Mouse (Mus musculus) midbrain, embryonic 13.5 days (tissue): ENCODE measurements around the gene 1110008L16Rik. TPM values are rescaled to one million over a fixed set of nuclear protein-coding genes. Genes with fewer than 3 reads are reported as not detected.
A peak's percentile ranks its signal among the peaks of the same experiment; 100 is the strongest.
"Not testable (repeated sequence)": the region's sequence is repeated elsewhere in the genome, so short reads cannot be mapped to it uniquely, and the experiment has no call there.

ENCODE experiments used
- ATAC-seq: fragments of 200-750 bp; cut with Nextera tagmentation; 2 replicates; pipeline ENCODE4 v1.8.0; 2017; ENCODE audit warnings: mild to moderate bottlenecking, moderate TSS enrichment, moderate library complexity
- H3K27ac ChIP-seq: fragments of 300-500 bp; sonication (generic); 2 replicates; pipeline ENCODE4 v1.5.1; 2015; ENCODE audit warnings: inconsistent platforms, mild to moderate bottlenecking, moderate library complexity
- H3K27me3 ChIP-seq: fragments of 300-500 bp; sonication (generic); 2 replicates; pipeline ENCODE4 v1.6.1; 2015; ENCODE audit warnings: mild to moderate bottlenecking, inconsistent platforms
- H3K36me3 ChIP-seq: fragments of 300-500 bp; sonication (generic); 2 replicates; pipeline ENCODE4 v1.6.1; 2015; ENCODE audit warnings: mild to moderate bottlenecking, inconsistent platforms
- H3K4me1 ChIP-seq: fragments of 300-500 bp; sonication (generic); replicated peaks from 2 replicates; pipeline ENCODE4 v1.6.1; 2015; ENCODE audit warnings: inconsistent platforms
- H3K4me2 ChIP-seq: fragments of 300-500 bp; sonication (generic); replicated peaks from 2 replicates; pipeline ENCODE4 v1.6.1; 2015; ENCODE audit warnings: moderate library complexity, mild to moderate bottlenecking, inconsistent platforms
- H3K4me3 ChIP-seq: fragments of 300-500 bp; sonication (generic); replicated peaks from 2 replicates; pipeline ENCODE4 v1.5.1; 2015; ENCODE audit warnings: mild to moderate bottlenecking, inconsistent platforms
- H3K9ac ChIP-seq: fragments of 300-500 bp; sonication (generic); replicated peaks from 2 replicates; pipeline ENCODE4 v1.6.1; 2015; ENCODE audit warnings: mild to moderate bottlenecking, inconsistent platforms
- H3K9me3 ChIP-seq: fragments of 300-500 bp; sonication (generic); 2 replicates; pipeline ENCODE4 v1.6.1; 2016; ENCODE audit warnings: mild to moderate bottlenecking, inconsistent platforms
- WGBS: fragments of 180-500 bp; shearing (Covaris S2); methylation state at CpG from one replicate; pipeline ENCODE4 v1.1.7; 2015; 5-methylcytosine and 5-hydroxymethylcytosine counted together
- polyA plus RNA-seq: library from polyadenylated mRNA; unstranded; fragments of >200 nt; fragmentation: Nextera tagmentation; extraction: Ambion mirVana; gene quantifications from 2 replicates; pipeline ENCODE4 v1.2.1, GENCODE M21; 2015

Gene 1110008L16Rik
- polyA plus RNA-seq, 1 experiment from 2014 or later = 9.2 TPM

GRCm38 (mm10) chr12:55308731-55309130 is 9.4 kb downstream of the 1110008L16Rik start:
- H3K4me2 ChIP-seq = no peak overlapping the region

GRCm38 (mm10) chr12:55309501-55309900 is 10.1 kb downstream of the 1110008L16Rik start:
- Histone ChIP-seq H3K4me1 (no peaks in the 10 kb centered on the region), H3K9me3 (no peaks in the 10 kb centered on the region), H3K36me3 (peaks cover 5% of the 10 kb centered on the region; the same call in 1 of the 2 replicates), H3K4me2 (no peak overlapping the region), H3K27me3 (no peaks in the 10 kb centered on the region), H3K4me3 (no peak overlapping the region), H3K27ac (no peak overlapping the region), H3K9ac (no peak overlapping the region)
- ATAC-seq = peak; percentile 50; the same call in 1 of the 2 replicates
- 73% methylated on average over 8 of the region's 8 CpGs for WGBS

More at GRCm38 (mm10) chr12:55308731-55309130, 9.4 kb downstream of the 1110008L16Rik start:
- no peak for ATAC-seq
- Histone ChIP-seq H3K27me3 (no peaks in the 10 kb centered on the region), H3K9me3 (no peaks in the 10 kb centered on the region), H3K9ac (no peak overlapping the region), H3K27ac (no peak overlapping the region), H3K4me3 (no peak overlapping the region), H3K36me3 (peaks cover 5% of the 10 kb centered on the region; the same call in 1 of the 2 replicates), H3K4me1 (peaks cover 3% of the 10 kb centered on the region)
- 96% methylated on average over 9 of the region's 9 CpGs for WGBS

- H3K4me1 ChIP-seq = no peaks in the 10 kb centered on the region
- no peak for ATAC-seq
- WGBS = 81% methylated on average over 7 of the region's 7 CpGs
- no peaks in the 10 kb centered on the region for H3K36me3 ChIP-seq
- H3K27ac ChIP-seq = no peak overlapping the region
- H3K27me3 ChIP-seq = no peaks in the 10 kb centered on the region
- no peak overlapping the region for H3K4me2 ChIP-seq
- no peaks in the 10 kb centered on the region for H3K9me3 ChIP-seq
- H3K9ac ChIP-seq = no peak overlapping the region
- H3K4me3 ChIP-seq = no peak overlapping the region
Observed at GRCm38 (mm10) chr12:55311841-55312240, 12.5 kb downstream of the 1110008L16Rik start.

- no peak overlapping the region for H3K4me2 ChIP-seq
- no peaks in the 10 kb centered on the region for H3K9me3 ChIP-seq
- WGBS = 89% methylated on average over 5 of the region's 5 CpGs
- H3K9ac ChIP-seq = no peak overlapping the region
- no peaks in the 10 kb centered on the region for H3K27me3 ChIP-seq
- H3K27ac ChIP-seq = no peak overlapping the region
- 0 out of 2 replicates have a peak, but pooled peaks cover 3% of the 10 kb centered on the region for H3K36me3 ChIP-seq
- H3K4me1 ChIP-seq = no peaks in the 10 kb centered on the region
- H3K4me3 ChIP-seq = no peak overlapping the region
- ATAC-seq = no peak
Observed at GRCm38 (mm10) chr12:55313901-55314300, 14.5 kb downstream of the 1110008L16Rik start.

GRCm38 (mm10) chr12:55315192-55315591 is 15.8 kb downstream of the 1110008L16Rik start:
- Histone ChIP-seq H3K9ac (no peak overlapping the region), H3K4me3 (no peak overlapping the region), H3K36me3 (0 out of 2 replicates have a peak, but pooled peaks cover 3% of the 10 kb centered on the region), H3K4me1 (no peaks in the 10 kb centered on the region), H3K27ac (no peak overlapping the region), H3K9me3 (no peaks in the 10 kb centered on the region), H3K4me2 (no peak overlapping the region), H3K27me3 (no peaks in the 10 kb centered on the region)
- WGBS = 55% methylated on average over 5 of the region's 5 CpGs
- ATAC-seq = 0 out of 2 replicates have a peak, but pooled peaks have one; percentile 27

- Histone ChIP-seq H3K4me1 (no peaks in the 10 kb centered on the region), H3K4me3 (no peak overlapping the region), H3K27ac (peak overlapping the region; percentile 15; the same call in 1 of the 2 replicates), H3K4me2 (no peak overlapping the region), H3K9me3 (no peaks in the 10 kb centered on the region), H3K36me3 (0 out of 2 replicates have a peak, but pooled peaks cover 3% of the 10 kb centered on the region), H3K27me3 (no peaks in the 10 kb centered on the region), H3K9ac (no peak overlapping the region)
- 83% methylated on average over 18 of the region's 18 CpGs for WGBS
- no peak for ATAC-seq
Observed at GRCm38 (mm10) chr12:55321642-55322291, 22.4 kb downstream of the 1110008L16Rik start.

GRCm38 (mm10) chr12:55325702-55326101 is 26.3 kb downstream of the 1110008L16Rik start:
- Histone ChIP-seq H3K4me1 (no peaks in the 10 kb centered on the region), H3K9me3 (no peaks in the 10 kb centered on the region), H3K4me3 (no peak overlapping the region), H3K4me2 (no peak overlapping the region), H3K27me3 (no peaks in the 10 kb centered on the region), H3K9ac (no peak overlapping the region), H3K27ac (no peak overlapping the region), H3K36me3 (peaks cover 9% of the 10 kb centered on the region; the same call in 1 of the 2 replicates)
- ATAC-seq = no peak
- WGBS = 95% methylated on average over 7 of the region's 7 CpGs

- Histone ChIP-seq H3K36me3 (peaks cover 9% of the 10 kb centered on the region; the same call in 1 of the 2 replicates), H3K9ac (no peak overlapping the region), H3K4me2 (no peak overlapping the region), H3K27ac (no peak overlapping the region), H3K4me1 (no peaks in the 10 kb centered on the region), H3K9me3 (no peaks in the 10 kb centered on the region), H3K27me3 (no peaks in the 10 kb centered on the region), H3K4me3 (no peak overlapping the region)
- 95% methylated on average over 4 of the region's 4 CpGs for WGBS
- no peak for ATAC-seq
Observed at GRCm38 (mm10) chr12:55328784-55329183, 29.4 kb downstream of the 1110008L16Rik start.

- H3K4me1 ChIP-seq = no peaks in the 10 kb centered on the region
- H3K27me3 ChIP-seq = no peaks in the 10 kb centered on the region
- H3K9ac ChIP-seq = no peak overlapping the region
- 96% methylated on average over 7 of the region's 7 CpGs for WGBS
- ATAC-seq = no peak
- H3K9me3 ChIP-seq = no peaks in the 10 kb centered on the region
- no peak overlapping the region for H3K27ac ChIP-seq
- peaks cover 9% of the 10 kb centered on the region; the same call in 1 of the 2 replicates for H3K36me3 ChIP-seq
- H3K4me3 ChIP-seq = no peak overlapping the region
- no peak overlapping the region for H3K4me2 ChIP-seq
Observed at GRCm38 (mm10) chr12:55329351-55329750, 30.0 kb downstream of the 1110008L16Rik start.

- 93% methylated on average over 7 of the region's 7 CpGs for WGBS
- H3K9me3 ChIP-seq = no peaks in the 10 kb centered on the region
- H3K4me1 ChIP-seq = no peaks in the 10 kb centered on the region
- no peak overlapping the region for H3K4me3 ChIP-seq
- no peak overlapping the region for H3K9ac ChIP-seq
- H3K27me3 ChIP-seq = no peaks in the 10 kb centered on the region
- H3K4me2 ChIP-seq = no peak overlapping the region
- no peak for ATAC-seq
- H3K27ac ChIP-seq = no peak overlapping the region
- peaks cover 9% of the 10 kb centered on the region; the same call in 1 of the 2 replicates for H3K36me3 ChIP-seq
Observed at GRCm38 (mm10) chr12:55333662-55334061, 34.3 kb downstream of the 1110008L16Rik start.

- WGBS = 97% methylated on average over 1 of the region's 2 CpGs
- not testable (repeated sequence) for ATAC-seq, H3K4me3 ChIP-seq
Observed at GRCm38 (mm10) chr12:55338490-55338889, 39.1 kb downstream of the 1110008L16Rik start.

GRCm38 (mm10) chr12:55343045-55343444 is 43.7 kb downstream of the 1110008L16Rik start:
- H3K36me3 ChIP-seq, H3K27me3 ChIP-seq, H3K27ac ChIP-seq, H3K9me3 ChIP-seq, H3K4me2 ChIP-seq, H3K9ac ChIP-seq, ATAC-seq, H3K4me1 ChIP-seq, H3K4me3 ChIP-seq: not testable (repeated sequence)
- WGBS = 91% methylated on average over 1 of the region's 1 CpGs

More at GRCm38 (mm10) chr12:55338490-55338889, 39.1 kb downstream of the 1110008L16Rik start:
- not testable (repeated sequence) for H3K36me3 ChIP-seq, H3K9ac ChIP-seq, H3K27me3 ChIP-seq, H3K27ac ChIP-seq, H3K4me2 ChIP-seq, H3K4me1 ChIP-seq, H3K9me3 ChIP-seq
